Mouse (Mus musculus): Measurements from ENCODE around the gene Chpf.
A peak's percentile ranks its signal among the peaks of the same experiment; 100 is the strongest.

Chpf gene

DNA sequence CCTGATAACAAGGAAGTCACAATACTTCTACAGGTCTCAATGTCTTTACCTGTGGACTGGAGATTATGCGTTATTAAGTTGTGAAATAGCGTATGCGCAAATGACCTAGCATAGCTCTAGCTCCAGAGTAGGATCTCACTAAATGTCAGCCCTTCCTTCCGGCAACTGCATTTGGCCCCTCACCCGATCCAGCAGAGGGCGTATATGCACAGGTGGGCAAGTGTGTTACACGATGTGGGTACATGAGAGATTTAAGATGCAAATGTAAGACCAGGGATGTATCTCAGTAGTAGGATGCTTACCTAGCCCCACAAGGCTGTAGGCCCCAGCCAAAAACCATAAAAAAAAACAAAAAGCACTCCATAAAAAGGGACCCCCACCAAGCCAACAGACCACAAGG lies 20.3 kb upstream of the Chpf start:
- DNase-seq (ENCODE audit: low read depth, low spot score), result peak; percentile 63

DNA sequence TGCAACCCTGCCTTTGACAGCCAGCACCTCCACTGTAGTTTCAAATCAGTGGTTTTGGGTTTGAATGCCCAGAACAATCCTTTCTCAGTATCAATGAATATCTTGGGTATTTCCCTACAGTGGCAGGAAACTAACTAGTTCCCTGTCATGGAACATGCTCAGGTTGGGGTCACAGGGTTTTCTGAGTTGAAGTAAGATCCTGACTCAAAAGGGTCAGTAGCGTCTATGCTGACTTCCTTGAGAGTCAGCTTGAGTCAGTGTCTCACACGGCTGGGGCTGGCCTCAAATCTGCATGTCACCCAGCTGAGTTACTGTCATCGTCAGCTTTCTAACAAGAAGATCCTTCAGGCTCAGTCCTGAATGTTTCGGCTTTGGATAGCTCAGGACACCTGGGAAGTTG lies 19.8 kb upstream of the Chpf start:
- DNase-seq (ENCODE audit: low read depth, low spot score), result no peak

DNA sequence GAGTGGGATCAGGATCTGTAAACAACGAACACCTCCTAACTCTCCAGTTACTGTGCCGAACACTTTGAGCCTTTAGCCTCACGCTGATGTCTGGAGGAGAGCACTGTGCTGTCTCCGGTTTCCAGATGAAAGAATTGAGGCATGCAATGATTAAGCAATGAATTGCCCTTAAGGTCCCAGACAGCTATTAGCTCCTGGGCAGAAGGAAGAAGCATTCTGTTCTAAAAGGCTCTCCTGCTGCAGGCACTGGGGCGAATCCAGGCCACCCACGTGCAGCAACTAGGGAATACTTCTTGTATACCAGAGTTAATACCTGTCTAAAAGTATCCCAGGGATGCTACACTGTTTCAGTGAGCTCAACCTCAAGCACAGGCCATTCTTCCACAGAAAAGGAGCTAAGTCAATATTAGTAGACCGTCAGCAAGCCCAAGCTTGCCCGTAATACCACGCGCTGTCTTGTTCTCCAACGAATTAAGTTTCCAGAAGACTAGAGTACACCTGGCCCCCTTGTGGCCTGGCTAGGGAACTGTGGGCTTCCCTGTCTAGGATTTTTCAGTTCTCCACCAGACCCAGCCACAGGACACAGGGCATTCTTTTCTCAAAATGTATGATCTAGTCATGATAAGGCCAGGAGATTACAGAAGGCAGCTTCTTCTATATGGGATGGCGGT lies 15.9 kb upstream of the Chpf start:
- peak; percentile 81 for DNase-seq (ENCODE audit: low read depth, low spot score)

DNA sequence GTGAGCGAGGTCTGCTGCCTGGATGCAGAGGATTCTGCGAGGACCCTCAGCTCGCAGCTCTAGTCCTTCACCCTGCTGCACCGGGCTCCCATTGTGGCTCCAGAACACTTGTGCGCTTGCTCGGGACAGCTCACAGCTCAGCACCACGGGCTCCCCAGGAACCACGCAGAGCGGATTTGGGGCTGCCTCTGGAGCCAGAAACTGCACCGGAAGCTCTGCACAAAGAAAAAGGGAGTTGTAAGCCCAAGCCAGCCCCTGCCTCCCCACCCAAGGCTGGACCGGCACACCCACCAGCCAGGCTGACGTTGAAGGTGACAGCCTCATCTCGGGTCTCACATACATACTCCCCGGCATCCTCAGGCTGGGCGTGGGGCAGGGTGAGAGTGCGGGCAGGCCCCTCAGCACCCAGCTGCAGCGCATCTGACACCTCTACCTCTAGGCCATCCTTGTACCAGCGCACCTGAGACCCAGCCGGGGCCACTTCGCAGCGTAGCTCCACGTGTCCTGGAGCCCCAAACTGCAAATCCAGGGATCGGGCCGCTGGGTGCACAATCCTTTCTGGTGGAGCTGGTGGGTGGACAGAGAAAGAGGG lies 13.6 kb upstream of the Chpf start:
- peak; percentile 71 for DNase-seq (ENCODE audit: low read depth, low spot score)

DNA sequence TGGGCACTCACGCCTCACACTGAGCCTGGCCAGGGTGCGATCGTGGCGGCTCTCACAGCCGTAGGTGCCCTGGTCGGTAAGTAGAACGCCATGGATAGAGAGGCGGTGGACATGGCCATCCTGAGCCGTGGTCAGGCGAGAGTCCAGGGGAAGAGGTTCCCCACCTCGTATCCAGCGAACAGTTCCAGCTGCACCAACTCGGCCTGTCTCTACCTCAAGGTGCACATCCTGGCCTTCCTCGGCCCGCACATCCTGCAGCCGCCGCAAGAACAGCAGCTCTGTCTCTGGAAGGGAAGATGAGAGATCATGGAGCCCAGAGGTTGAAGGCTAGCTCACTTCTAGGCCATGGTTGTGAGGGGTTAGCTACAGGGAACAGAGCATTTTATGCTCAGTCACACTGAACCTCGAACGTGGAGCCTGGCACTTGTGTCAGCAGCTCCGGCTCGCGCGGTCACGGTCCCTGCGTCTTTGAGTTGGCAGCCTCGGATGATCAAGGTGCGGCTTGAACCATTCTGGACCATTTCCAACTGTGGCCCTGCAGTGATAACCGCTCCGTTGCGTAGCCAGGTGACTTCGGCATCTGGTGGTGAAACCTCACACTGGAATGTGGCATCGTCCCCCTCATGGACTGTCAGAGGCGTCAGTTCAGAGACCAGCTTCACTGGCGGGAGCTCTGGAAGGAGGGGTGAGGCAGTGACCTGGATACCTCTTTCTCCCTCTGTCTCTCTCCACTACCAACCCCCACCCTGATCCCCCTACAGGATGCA lies 11.9 kb upstream of the Chpf start:
- DNase-seq (ENCODE audit: low read depth, low spot score), result no peak

DNA sequence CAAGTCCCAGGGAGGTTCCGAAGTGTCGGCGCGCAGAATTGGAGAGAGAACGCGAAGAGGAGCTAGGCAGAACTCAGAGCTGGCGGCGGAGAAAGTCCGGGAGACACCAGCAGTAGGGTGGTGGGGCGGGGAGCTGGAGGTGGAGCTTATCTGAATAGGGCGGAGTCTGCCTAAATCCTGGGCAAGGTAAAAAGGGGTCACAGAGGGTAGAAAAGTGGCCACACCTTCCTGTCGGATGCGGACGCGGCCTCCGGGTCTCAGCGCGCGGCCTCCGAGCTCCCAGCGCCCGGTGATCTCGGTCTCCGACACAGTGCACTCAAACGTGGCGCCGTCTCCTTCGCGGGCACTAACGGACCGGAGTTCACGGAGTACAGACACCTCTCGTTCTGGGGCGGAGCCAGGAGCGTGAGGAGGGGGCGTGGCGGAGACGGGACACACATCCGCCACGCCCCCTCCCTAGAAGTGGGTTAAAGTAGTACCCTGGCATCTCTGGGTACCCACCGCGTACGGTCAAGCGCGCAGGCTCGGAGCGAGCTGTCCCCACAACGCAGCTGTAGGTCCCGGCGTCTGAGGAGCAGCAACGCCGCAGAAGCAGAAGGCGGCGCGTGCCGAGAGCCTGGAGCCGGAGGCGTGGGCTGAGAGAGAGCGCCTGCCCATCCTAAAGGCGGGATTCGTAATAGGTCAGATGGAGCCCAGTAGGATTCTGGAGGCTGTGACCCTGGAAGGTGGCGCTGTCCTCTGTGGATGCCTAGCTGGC lies 8.5 kb upstream of the Chpf start:
- DNase-seq (ENCODE audit: low read depth, low spot score), result peak; percentile 93

- no peak for DNase-seq (ENCODE audit: low read depth, low spot score)
Measured at GRCm38 (mm10) chr1:75487040-75487404, 7.9 kb upstream of the Chpf start.

GRCm38 (mm10) chr1:75486561-75486960 lies 7.5 kb upstream of the Chpf start:
- DNase-seq (ENCODE audit: low read depth, low spot score), result no peak

- peak; percentile 82 for DNase-seq (ENCODE audit: low read depth, low spot score)
Measured at GRCm38 (mm10) chr1:75480735-75481134, 1.6 kb upstream of the Chpf start.

- DNase-seq (ENCODE audit: low read depth, low spot score), result no peak
Measured at GRCm38 (mm10) chr1:75480036-75480435, 929 bp upstream of the Chpf start.

GRCm38 (mm10) chr1:75479635-75479989 lies 505 bp upstream of the Chpf start:
- DNase-seq (ENCODE audit: low read depth, low spot score), result no peak

DNA sequence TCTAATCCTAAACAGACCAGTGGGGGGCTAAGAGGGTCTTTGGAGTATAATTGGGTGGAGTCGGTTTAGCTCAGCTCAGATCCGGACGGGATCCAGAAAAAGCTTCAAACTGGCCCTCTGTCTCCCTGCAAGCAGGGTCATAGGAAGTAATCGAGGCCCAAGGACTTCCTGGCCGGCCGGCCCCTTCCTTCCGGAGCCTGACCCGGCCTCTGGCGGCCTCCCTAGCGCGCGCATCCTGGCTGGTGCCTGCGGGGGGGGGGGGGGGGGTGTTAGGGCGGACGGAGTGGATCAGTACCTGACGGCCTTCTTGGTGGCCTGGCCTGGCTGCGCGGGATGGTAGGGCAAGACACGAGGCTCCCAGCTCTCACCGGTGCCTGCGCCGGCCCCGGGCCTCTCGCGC lies 610 bp downstream of the Chpf start:
- DNase-seq (ENCODE audit: low read depth, low spot score), result no peak

- no peak for DNase-seq (ENCODE audit: low read depth, low spot score)
Measured at GRCm38 (mm10) chr1:75477966-75478290, 1.2 kb downstream of the Chpf start.

- peak; percentile 78 for DNase-seq (ENCODE audit: low read depth, low spot score)
Measured at GRCm38 (mm10) chr1:75477264-75477965, 1.7 kb downstream of the Chpf start.

- DNase-seq (ENCODE audit: low read depth, low spot score), result no peak
Measured at GRCm38 (mm10) chr1:75476441-75476840, 2.7 kb downstream of the Chpf start.

GRCm38 (mm10) chr1:75469287-75469825 lies 9.8 kb downstream of the Chpf start:
- no peak for DNase-seq (ENCODE audit: low read depth, low spot score)

DNA sequence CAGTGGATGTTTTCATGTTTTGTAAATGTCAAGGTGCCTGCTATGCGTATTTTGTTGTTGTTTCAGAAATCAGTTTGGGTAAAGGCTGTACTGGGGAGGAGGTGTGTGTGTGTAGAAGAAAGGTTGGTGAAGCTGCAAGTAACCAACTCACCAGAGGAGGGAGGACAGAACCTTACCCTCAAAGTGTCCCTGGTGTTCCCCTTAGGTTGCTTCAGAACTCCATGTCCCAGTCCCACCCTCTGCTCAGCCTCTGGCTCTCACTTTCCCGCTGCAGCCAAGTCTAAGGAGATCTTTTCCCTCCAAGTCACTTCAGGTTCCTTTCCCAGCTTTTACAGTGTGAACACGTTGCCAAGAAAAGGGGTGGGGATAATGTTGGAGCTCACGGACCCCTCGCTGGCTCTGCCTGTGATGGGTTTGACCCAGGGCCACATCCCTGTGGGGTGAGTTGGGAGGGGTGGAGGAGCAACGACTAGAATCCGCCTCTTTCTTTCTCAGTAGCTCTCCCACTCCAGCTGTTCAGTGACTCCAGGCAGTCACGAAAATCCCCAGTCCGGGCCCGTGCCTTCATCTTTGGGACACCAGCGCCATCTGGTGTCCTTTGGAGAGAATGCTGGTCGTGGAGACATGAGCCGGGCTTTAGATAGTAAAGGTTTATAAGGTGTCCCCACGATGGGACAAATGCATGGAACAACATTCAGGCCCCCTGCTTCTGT lies 11.7 kb downstream of the Chpf start:
- DNase-seq (ENCODE audit: low read depth, low spot score), result peak; percentile 78

DNA sequence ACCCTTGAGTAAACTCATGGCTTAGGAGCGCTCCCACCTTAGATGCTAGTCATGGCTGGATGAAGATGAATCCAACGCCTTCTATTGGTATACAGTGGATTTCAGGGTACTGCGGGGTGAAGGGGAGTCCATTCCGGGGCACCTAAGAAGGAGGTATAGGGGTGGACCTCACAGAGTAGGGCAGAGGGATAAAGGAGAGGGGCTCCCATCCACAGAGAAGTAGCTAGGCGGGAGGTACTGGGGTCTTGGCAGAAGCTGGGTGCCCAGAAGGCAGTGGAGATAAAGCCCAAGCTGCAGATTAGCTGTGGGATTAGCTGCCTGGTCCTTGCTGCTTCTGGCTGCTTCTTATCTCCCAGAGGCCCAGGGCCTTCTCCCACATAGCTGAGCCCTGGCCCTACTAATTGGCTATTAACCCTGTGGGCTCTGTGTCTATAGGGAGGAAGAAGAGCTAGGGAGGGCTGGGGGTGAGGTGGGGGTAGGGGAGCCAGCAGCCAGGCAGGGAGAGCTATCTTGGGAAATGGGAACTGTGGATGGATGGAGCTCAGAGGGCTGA lies 15.4 kb downstream of the Chpf start:
- DNase-seq (ENCODE audit: low read depth, low spot score), result no peak

DNA sequence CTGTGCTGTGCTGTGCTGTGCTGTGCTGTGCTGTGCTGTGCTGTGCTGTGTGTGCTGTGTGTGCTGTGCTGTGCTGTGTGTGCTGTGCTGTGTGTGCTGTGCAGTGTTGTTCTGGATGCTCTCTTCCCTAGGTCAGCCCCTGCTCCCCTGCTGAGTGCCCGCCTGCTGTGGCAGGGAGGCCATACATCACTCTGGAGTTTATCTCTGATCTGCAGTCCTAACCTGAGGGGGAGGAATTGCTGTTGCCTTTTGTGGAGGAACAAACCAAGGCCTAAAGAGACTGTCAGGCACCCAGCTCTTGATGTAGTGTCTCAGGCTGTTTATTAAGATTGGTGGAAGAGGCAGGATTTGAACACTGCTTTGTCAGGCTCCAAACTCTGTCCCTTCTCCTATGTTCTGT lies 16.5 kb downstream of the Chpf start:
- DNase-seq (ENCODE audit: low read depth, low spot score), result no peak

- no peak for DNase-seq (ENCODE audit: low read depth, low spot score)
Measured at GRCm38 (mm10) chr1:75460297-75460696, 18.8 kb downstream of the Chpf start.
